9 mouse cellular contexts compared by ENCODE assay signal in genomic region chr4:136750578-136751338, GRCm38 (mm10).
DNase-seq lines count a peak whose midpoint lies in the region; ATAC-seq and TF ChIP-seq lines count a peak whose summit lies in the region.
"Had no signal": no experiment of that assay in that cellular context is flagged by ENCODE, and none has a peak within 500 bp of the region (broad histone marks: within the 10 kb centered on the region; RNA-seq: fewer than 3 reads in every experiment).

No protein-coding gene starts in this region.

- no peak for TF ChIP-seq POLR2A in thymus, adult 2 months (IDR thresholded peaks at IDR 0.05; ENCODE audit: control insufficient read depth, extremely low read depth, insufficient read depth, low read length, poor library complexity)

- no peak overlapping the region for H3K27ac ChIP-seq in thymus, adult 2 months (ENCODE audit: control insufficient read depth, insufficient read depth, low read length)
- peak overlapping the region; percentile 67 for H3K27ac ChIP-seq in forebrain, embryonic 15.5 days (replicated peaks)
- H3K27ac ChIP-seq in midbrain, embryonic 12.5 days (replicated peaks), result peak overlapping the region; percentile 100
- no peak overlapping the region for H3K27ac ChIP-seq in lung, postnatal 0 days (ENCODE audit: low read length)

- DNase-seq in thymus, postnatal 14 days, result peak; percentile 60
- DNase-seq in thymus, adult 2 months, result no peak
- no peak for DNase-seq in cerebellum, adult 11 months
- no peak for DNase-seq in lung, postnatal 0 days (ENCODE audit: low spot score)
- DNase-seq in liver, result no peak
- no peak for DNase-seq in right cerebral cortex, postnatal 36 days (ENCODE audit: low spot score in 2 of 2)

- 72% methylated on average over 19 of the region's 19 CpGs for WGBS in thymus, adult 2 months
- 2% methylated on average over 19 of the region's 19 CpGs for WGBS in forebrain, embryonic 15.5 days
- WGBS in midbrain, embryonic 12.5 days, result 6% methylated on average over 17 of the region's 19 CpGs
- 40% methylated on average over 19 of the region's 19 CpGs for WGBS in lung, postnatal 0 days

- peaks cover 51% of the 10 kb centered on the region for H3K4me1 ChIP-seq in thymus, adult 2 months (replicated peaks; ENCODE audit: control insufficient read depth, insufficient read depth, low read length)
- H3K4me1 ChIP-seq in forebrain, embryonic 15.5 days, result peaks cover 51% of the 10 kb centered on the region
- H3K4me1 ChIP-seq in midbrain, embryonic 12.5 days, result peaks cover 92% of the 10 kb centered on the region
- H3K4me1 ChIP-seq in lung, postnatal 0 days (ENCODE audit: insufficient read depth, low read depth, low read length), result peaks cover 6% of the 10 kb centered on the region; the same call in 1 of the 2 replicates

- no peaks in the 10 kb centered on the region for H3K36me3 ChIP-seq in thymus, adult 2 months (ENCODE audit: control insufficient read depth, insufficient read depth, low read length)
- H3K36me3 ChIP-seq in forebrain, embryonic 15.5 days, result no peaks in the 10 kb centered on the region
- H3K36me3 ChIP-seq in midbrain, embryonic 12.5 days, result peaks cover 5% of the 10 kb centered on the region; the same call in 1 of the 2 replicates
- H3K36me3 ChIP-seq in lung, postnatal 0 days (ENCODE audit: insufficient read depth, low read length), result no peaks in the 10 kb centered on the region

- no peak for TF ChIP-seq EP300 in lung, postnatal 0 days (IDR thresholded peaks at IDR 0.05)

- H3K4me3 ChIP-seq in thymus, adult 2 months (ENCODE audit: control insufficient read depth, insufficient read depth, low read length), result no peak overlapping the region
- H3K4me3 ChIP-seq in forebrain, embryonic 15.5 days, result no peak overlapping the region
- H3K4me3 ChIP-seq in midbrain, embryonic 12.5 days, result 0 out of 2 replicates have a peak overlapping the region, but pooled peaks have one; percentile 9
- H3K4me3 ChIP-seq in lung, postnatal 0 days (ENCODE audit: low read depth, low read length), result no peak overlapping the region
- H3K4me3 ChIP-seq: megakaryocyte, embryonic 14.5 days had no signal

- peak overlapping the region; percentile 32 for H3K9ac ChIP-seq in forebrain, embryonic 15.5 days (replicated peaks)
- peak overlapping the region; percentile 45 for H3K9ac ChIP-seq in midbrain, embryonic 12.5 days (replicated peaks)
- H3K9ac ChIP-seq in lung, postnatal 0 days (replicated peaks; ENCODE audit: low read depth), result no peak overlapping the region

- H3K27me3 ChIP-seq in thymus, adult 2 months (ENCODE audit: control insufficient read depth, insufficient read depth, low read length), result no peaks in the 10 kb centered on the region
- no peaks in the 10 kb centered on the region for H3K27me3 ChIP-seq in forebrain, embryonic 15.5 days
- no peaks in the 10 kb centered on the region for H3K27me3 ChIP-seq in midbrain, embryonic 12.5 days
- H3K27me3 ChIP-seq in lung, postnatal 0 days (replicated peaks; ENCODE audit: insufficient read depth, low read length), result 0 out of 2 replicates have a peak, but pooled peaks cover 2% of the 10 kb centered on the region

- H3K4me2 ChIP-seq in forebrain, embryonic 15.5 days (replicated peaks), result peak overlapping the region; percentile 23; the same call in 1 of the 2 replicates
- H3K4me2 ChIP-seq in midbrain, embryonic 12.5 days (replicated peaks), result peak overlapping the region; percentile 24
- H3K4me2 ChIP-seq in lung, postnatal 0 days (replicated peaks; ENCODE audit: low read depth, low read length), result no peak overlapping the region

- H3K9me3 ChIP-seq in forebrain, embryonic 15.5 days, result no peaks in the 10 kb centered on the region
- H3K9me3 ChIP-seq in midbrain, embryonic 12.5 days, result no peaks in the 10 kb centered on the region
- H3K9me3 ChIP-seq in lung, postnatal 0 days (ENCODE audit: low read length), result no peaks in the 10 kb centered on the region
- H3K9me3 ChIP-seq: megakaryocyte, embryonic 14.5 days had no signal

- ATAC-seq in forebrain, embryonic 15.5 days (replicated peaks), result peak; percentile 10; the same call in 1 of the 2 replicates
- ATAC-seq in midbrain, embryonic 12.5 days (ENCODE audit: low FRiP score, low read depth), result peak; percentile 45
- ATAC-seq in lung, postnatal 0 days, result no peak

- no peak for TF ChIP-seq CTCF in thymus, adult 2 months (IDR thresholded peaks at IDR 0.05; ENCODE audit: borderline replicate concordance, control insufficient read depth, extremely low read depth, insufficient read depth, low read length, poor library complexity)
- no peak for TF ChIP-seq CTCF in lung, postnatal 0 days (IDR thresholded peaks at IDR 0.05)

Comparison
In these comparisons a context has a peak if more than half of its experiments do, and no peak if none do; other contexts are left out.
1. H3K27ac ChIP-seq: peak in forebrain, embryonic 15.5 days (single experiment) and midbrain, embryonic 12.5 days (single experiment); none in thymus, adult 2 months (single experiment) and lung, postnatal 0 days (single experiment).